Mouse (Mus musculus) MEL (cell line): ENCODE data around the gene Stxbp1.

ENCODE experiments used
- BHLHE40 ChIP-seq: IDR thresholded peaks from 2 replicates; pipeline ENCODE4 v1.6.1; 2012; ENCODE audit warnings: low read depth, mild to moderate bottlenecking, inconsistent platforms, low read length, improper control_type of control experiment, borderline replicate concordance
- EP300 ChIP-seq, 2 experiments: IDR thresholded peaks; 2 replicates each; pipeline ENCODE4 v1.6.1; 2011; ENCODE audit warnings: improper control_type of control experiment in 2 of 2, low read length in 2 of 2, low read depth in 1 of 2, mild to moderate bottlenecking in 1 of 2
- GATA1 ChIP-seq: IDR thresholded peaks from 2 replicates; pipeline ENCODE4 v1.6.1; 2011; ENCODE audit warnings: low read depth, low read length, improper control_type of control experiment
- HCFC1 ChIP-seq: IDR thresholded peaks from 2 replicates; pipeline ENCODE4 v1.6.1; 2012; ENCODE audit warnings: low read depth, mild to moderate bottlenecking, inconsistent platforms, low read length, improper control_type of control experiment, moderate library complexity
- POLR2A ChIP-seq, 2 experiments: IDR thresholded peaks; 2 replicates each; pipeline ENCODE4 v1.6.1; 2011 to 2012; ENCODE audit warnings: low read length in 2 of 2, mild to moderate bottlenecking in 2 of 2, control low read depth in 1 of 2, improper control_type of control experiment in 1 of 2, low read depth in 1 of 2, moderate library complexity in 1 of 2; ENCODE audit not compliant: control insufficient read depth in 1 of 2, insufficient read depth in 1 of 2, poor library complexity in 1 of 2
- TCF12 ChIP-seq: IDR thresholded peaks from 2 replicates; pipeline ENCODE4 v1.6.1; 2014; ENCODE audit warnings: low read depth, mild to moderate bottlenecking, inconsistent platforms, low read length, improper control_type of control experiment, moderate library complexity
- USF1 ChIP-seq: IDR thresholded peaks from 2 replicates; pipeline ENCODE4 v1.6.1; 2014; ENCODE audit warnings: low read depth, mild to moderate bottlenecking, inconsistent platforms, low read length, improper control_type of control experiment, moderate library complexity

- TF ChIP-seq POLR2A (IDR thresholded peaks at IDR 0.05; ENCODE audit: control insufficient read depth in 1 of 2, insufficient read depth in 1 of 2, low read depth in 1 of 2, low read length in 2 of 2, poor library complexity in 1 of 2) (no peak), BHLHE40 (no peak), USF1 (no peak), EP300 (IDR thresholded peaks at IDR 0.05; ENCODE audit: low read depth in 1 of 2, low read length in 2 of 2) (no peak), GATA1 (no peak), HCFC1 (no peak), TCF12 (no peak)
Measured at GRCm38 (mm10) chr2:32824181-32824580, 22.9 kb downstream of the Stxbp1 start.
